Mouse (Mus musculus): ENCODE measurements around the gene Mrps6. TPM values are rescaled to one million over a fixed set of nuclear protein-coding genes. Genes with fewer than 3 reads are reported as not detected.

Gene Mrps6
- polyA plus RNA-seq, 1 experiment from 2014 or later = 49.3 TPM

GRCm38 (mm10) chr16:92105631-92106030 lies 47.6 kb downstream of the Mrps6 start:
- no peak for ATAC-seq
- no peak overlapping the region for H3K27ac ChIP-seq
- H3K4me1 ChIP-seq = no peaks in the 10 kb centered on the region
- peaks cover 9% of the 10 kb centered on the region; the same call in 1 of the 2 replicates for H3K36me3 ChIP-seq
- H3K4me2 ChIP-seq = no peak overlapping the region
- H3K9me3 ChIP-seq (replicated peaks) = no peaks in the 10 kb centered on the region
- H3K4me3 ChIP-seq = no peak overlapping the region
- 74% methylated on average over 3 of the region's 3 CpGs for WGBS (ENCODE audit: insufficient replicate concordance)
- no peaks in the 10 kb centered on the region for H3K27me3 ChIP-seq (replicated peaks)
- no peak overlapping the region for H3K9ac ChIP-seq

GRCm38 (mm10) chr16:92107346-92107745 lies 49.3 kb downstream of the Mrps6 start:
- ATAC-seq = no peak
- H3K4me2 ChIP-seq = no peak overlapping the region
- H3K9me3 ChIP-seq (replicated peaks) = no peaks in the 10 kb centered on the region
- 71% methylated on average over 5 of the region's 5 CpGs for WGBS (ENCODE audit: insufficient replicate concordance)
- peaks cover 6% of the 10 kb centered on the region for H3K36me3 ChIP-seq
- H3K27me3 ChIP-seq (replicated peaks) = no peaks in the 10 kb centered on the region
- no peaks in the 10 kb centered on the region for H3K4me1 ChIP-seq
- H3K4me3 ChIP-seq = no peak overlapping the region
- H3K27ac ChIP-seq = no peak overlapping the region
- H3K9ac ChIP-seq = no peak overlapping the region

- no peak for ATAC-seq
- no peaks in the 10 kb centered on the region for H3K9me3 ChIP-seq (replicated peaks)
- peaks cover 14% of the 10 kb centered on the region for H3K4me1 ChIP-seq
- no peaks in the 10 kb centered on the region for H3K27me3 ChIP-seq (replicated peaks)
- H3K4me2 ChIP-seq = no peak overlapping the region
- WGBS (ENCODE audit: insufficient replicate concordance) = 72% methylated on average over 5 of the region's 5 CpGs
- no peak overlapping the region for H3K4me3 ChIP-seq
- peaks cover 16% of the 10 kb centered on the region for H3K36me3 ChIP-seq
- H3K27ac ChIP-seq = no peak overlapping the region
- H3K9ac ChIP-seq = no peak overlapping the region
Observed at GRCm38 (mm10) chr16:92114706-92115241, 56.7 kb downstream of the Mrps6 start.

GRCm38 (mm10) chr16:92115611-92116421 lies 57.7 kb downstream of the Mrps6 start:
- Histone ChIP-seq H3K27ac (no peak overlapping the region), H3K9ac (no peak overlapping the region), H3K4me2 (peak overlapping the region; percentile 30), H3K27me3 (replicated peaks) (no peaks in the 10 kb centered on the region), H3K36me3 (peaks cover 16% of the 10 kb centered on the region), H3K9me3 (replicated peaks) (no peaks in the 10 kb centered on the region), H3K4me3 (no peak overlapping the region), H3K4me1 (peaks cover 14% of the 10 kb centered on the region)
- WGBS (ENCODE audit: insufficient replicate concordance) = 46% methylated on average over 20 of the region's 20 CpGs
- ATAC-seq = peak; percentile 53; the same call in 1 of the 2 replicates

GRCm38 (mm10) chr16:92117337-92118209 lies 59.5 kb downstream of the Mrps6 start:
- H3K36me3 ChIP-seq = peaks cover 8% of the 10 kb centered on the region
- no peak overlapping the region for H3K4me2 ChIP-seq
- ATAC-seq = no peak
- H3K4me1 ChIP-seq = peaks cover 14% of the 10 kb centered on the region
- no peak overlapping the region for H3K9ac ChIP-seq
- no peak overlapping the region for H3K27ac ChIP-seq
- no peaks in the 10 kb centered on the region for H3K9me3 ChIP-seq (replicated peaks)
- no peaks in the 10 kb centered on the region for H3K27me3 ChIP-seq (replicated peaks)
- H3K4me3 ChIP-seq = no peak overlapping the region
- WGBS (ENCODE audit: insufficient replicate concordance) = 78% methylated on average over 9 of the region's 9 CpGs

GRCm38 (mm10) chr16:92119013-92119515 lies 61.0 kb downstream of the Mrps6 start:
- Histone ChIP-seq H3K27ac (no peak overlapping the region), H3K4me3 (no peak overlapping the region), H3K9me3 (replicated peaks) (0 out of 2 replicates have a peak, but pooled peaks cover under 1% of the 10 kb centered on the region), H3K36me3 (no peaks in the 10 kb centered on the region), H3K4me1 (peaks cover 14% of the 10 kb centered on the region), H3K9ac (no peak overlapping the region), H3K27me3 (replicated peaks) (no peaks in the 10 kb centered on the region), H3K4me2 (no peak overlapping the region)
- WGBS (ENCODE audit: insufficient replicate concordance) = 74% methylated on average over 13 of the region's 13 CpGs
- no peak for ATAC-seq

- Histone ChIP-seq H3K9me3 (replicated peaks) (peaks cover 6% of the 10 kb centered on the region; the same call in 1 of the 2 replicates), H3K27ac (no peak overlapping the region), H3K4me1 (peaks cover 7% of the 10 kb centered on the region), H3K4me2 (no peak overlapping the region), H3K4me3 (no peak overlapping the region), H3K27me3 (replicated peaks) (no peaks in the 10 kb centered on the region), H3K9ac (no peak overlapping the region), H3K36me3 (no peaks in the 10 kb centered on the region)
- 74% methylated on average over 17 of the region's 17 CpGs for WGBS (ENCODE audit: insufficient replicate concordance)
- ATAC-seq = no peak
Observed at GRCm38 (mm10) chr16:92120899-92121531, 62.9 kb downstream of the Mrps6 start.

DNA sequence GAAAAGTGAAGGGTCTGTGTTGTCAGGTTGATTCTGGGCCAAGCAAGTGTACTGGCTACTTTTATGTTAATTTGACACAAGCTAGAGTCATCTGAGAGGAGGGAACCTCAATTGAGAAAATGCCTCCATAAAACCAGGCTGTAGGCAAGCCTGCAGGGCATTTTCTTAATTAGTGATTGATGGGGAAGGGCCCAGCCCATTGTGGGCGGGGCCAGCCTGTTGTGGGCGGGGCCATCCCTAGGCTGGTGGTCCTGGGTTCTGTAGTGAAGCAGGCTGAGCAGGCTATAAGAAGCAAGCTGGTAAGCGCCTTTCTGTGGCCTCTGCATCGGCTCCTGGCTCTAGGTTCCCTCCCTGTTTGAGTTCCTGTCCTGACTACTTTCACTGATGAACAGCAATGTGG lies 69.2 kb downstream of the Mrps6 start:
- H3K4me2 ChIP-seq = no peak overlapping the region
- H3K4me1 ChIP-seq = no peaks in the 10 kb centered on the region
- WGBS (ENCODE audit: insufficient replicate concordance) = 37% methylated on average over 4 of the region's 4 CpGs
- H3K9ac ChIP-seq = no peak overlapping the region
- H3K4me3 ChIP-seq = no peak overlapping the region
- H3K36me3 ChIP-seq = no peaks in the 10 kb centered on the region
- peaks cover 6% of the 10 kb centered on the region; the same call in 1 of the 2 replicates for H3K9me3 ChIP-seq (replicated peaks)
- no peak overlapping the region for H3K27ac ChIP-seq
- H3K27me3 ChIP-seq (replicated peaks) = peaks cover 6% of the 10 kb centered on the region; the same call in 1 of the 2 replicates
- no peak for ATAC-seq

GRCm38 (mm10) chr16:92127666-92128065 lies 69.6 kb downstream of the Mrps6 start:
- Histone ChIP-seq H3K9ac (no peak overlapping the region), H3K4me3 (no peak overlapping the region), H3K36me3 (no peaks in the 10 kb centered on the region), H3K27me3 (replicated peaks) (peaks cover 6% of the 10 kb centered on the region; the same call in 1 of the 2 replicates), H3K27ac (no peak overlapping the region), H3K4me2 (no peak overlapping the region), H3K9me3 (replicated peaks) (peaks cover 6% of the 10 kb centered on the region; the same call in 1 of the 2 replicates), H3K4me1 (no peaks in the 10 kb centered on the region)
- ATAC-seq = no peak
- WGBS (ENCODE audit: insufficient replicate concordance) = 64% methylated on average over 5 of the region's 5 CpGs

DNA sequence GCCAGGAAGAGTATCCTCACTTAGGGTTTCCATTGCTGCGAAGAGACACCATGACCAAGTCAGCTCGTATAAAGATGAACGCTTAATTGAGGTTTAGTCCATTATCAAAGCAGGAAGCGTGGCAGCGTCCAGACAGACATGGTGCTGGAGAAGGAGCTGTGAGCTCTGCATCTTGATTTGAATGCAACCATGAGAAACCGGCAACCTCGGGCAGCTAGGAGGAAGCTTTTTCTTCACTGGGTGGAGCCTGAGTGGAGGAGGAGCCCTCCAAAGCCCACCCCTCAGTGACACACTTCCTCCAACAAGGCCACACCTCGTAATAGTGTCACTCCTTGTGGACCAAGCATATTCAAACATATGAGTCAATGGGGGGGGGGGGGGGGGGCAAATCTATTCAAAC lies 71.8 kb downstream of the Mrps6 start:
- no peak overlapping the region for H3K4me2 ChIP-seq
- no peaks in the 10 kb centered on the region for H3K9me3 ChIP-seq (replicated peaks)
- no peak for ATAC-seq
- no peak overlapping the region for H3K27ac ChIP-seq
- H3K9ac ChIP-seq = no peak overlapping the region
- H3K36me3 ChIP-seq = no peaks in the 10 kb centered on the region
- WGBS (ENCODE audit: insufficient replicate concordance) = 65% methylated on average over 8 of the region's 8 CpGs
- H3K4me3 ChIP-seq = no peak overlapping the region
- H3K27me3 ChIP-seq (replicated peaks) = peaks cover 6% of the 10 kb centered on the region; the same call in 1 of the 2 replicates
- H3K4me1 ChIP-seq = no peaks in the 10 kb centered on the region

DNA sequence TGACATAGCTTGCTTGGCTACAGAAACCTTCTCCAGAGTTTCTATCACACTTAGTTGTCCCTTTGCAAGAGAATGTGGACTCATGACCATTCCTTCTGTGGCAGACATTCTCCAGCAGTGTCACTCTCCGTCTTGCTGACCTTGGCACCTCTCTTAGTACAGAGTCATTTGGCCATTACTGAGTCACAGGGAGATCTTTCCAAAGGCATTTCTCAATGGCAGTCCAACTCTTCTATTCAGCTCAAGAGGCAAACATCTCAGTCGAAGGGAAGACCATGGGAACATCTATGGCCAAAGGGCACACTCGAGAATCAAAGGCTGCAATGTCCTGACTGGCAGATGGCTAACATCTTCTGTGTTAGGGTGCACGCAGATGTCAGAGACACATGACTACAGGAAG lies 74.4 kb downstream of the Mrps6 start:
- Histone ChIP-seq H3K4me3 (no peak overlapping the region), H3K4me1 (no peaks in the 10 kb centered on the region), H3K27me3 (replicated peaks) (peaks cover 6% of the 10 kb centered on the region; the same call in 1 of the 2 replicates), H3K9ac (no peak overlapping the region), H3K27ac (no peak overlapping the region), H3K36me3 (no peaks in the 10 kb centered on the region), H3K4me2 (no peak overlapping the region), H3K9me3 (replicated peaks) (no peaks in the 10 kb centered on the region)
- 66% methylated on average over 4 of the region's 4 CpGs for WGBS (ENCODE audit: insufficient replicate concordance)
- no peak for ATAC-seq

Measured in liver, embryonic 12.5 days (tissue).